Mouse (Mus musculus): ENCODE results near the gene Wrap73. TPM values are rescaled to one million over a fixed set of nuclear protein-coding genes. Genes with fewer than 3 reads are reported as not detected.

Gene Wrap73
- total RNA-seq, 4 experiments from 2014 or later, result 27.0 to 36.1 (median 31.0) TPM

- no peak for DNase-seq (ENCODE audit: low spot score in 2 of 2)
Measured at GRCm38 (mm10) chr4:154139671-154140181, 2.4 kb upstream of the Wrap73 start.

GRCm38 (mm10) chr4:154140182-154140212, 2.2 kb upstream of the Wrap73 start, which contains the start of gene Trp73:
TSS of gene Trp73 (minus strand) at chr4:154140208.
- no peak for DNase-seq (ENCODE audit: low spot score in 2 of 2)

GRCm38 (mm10) chr4:154140213-154141008, 1.8 kb upstream of the Wrap73 start:
- DNase-seq (ENCODE audit: low spot score in 2 of 2), result no peak

GRCm38 (mm10) chr4:154141009-154141867, 934 bp upstream of the Wrap73 start:
- DNase-seq (ENCODE audit: low spot score in 2 of 2), result no peak

GRCm38 (mm10) chr4:154144712-154145111, 2.5 kb downstream of the Wrap73 start:
- DNase-seq (ENCODE audit: low spot score in 2 of 2), result no peak

- no peak for DNase-seq (ENCODE audit: low spot score in 2 of 2)
Measured at GRCm38 (mm10) chr4:154146342-154146741, 4.2 kb downstream of the Wrap73 start.

GRCm38 (mm10) chr4:154154104-154154503, 11.9 kb downstream of the Wrap73 start:
- no peak for DNase-seq (ENCODE audit: low spot score in 2 of 2)

- DNase-seq (ENCODE audit: low spot score in 2 of 2), result no peak
Measured at GRCm38 (mm10) chr4:154156050-154156449, 13.9 kb downstream of the Wrap73 start.

- DNase-seq (ENCODE audit: low spot score in 2 of 2), result no peak
Measured at GRCm38 (mm10) chr4:154157970-154158662, 15.9 kb downstream of the Wrap73 start.

- DNase-seq (ENCODE audit: low spot score in 2 of 2), result peak; percentile 62 to 68
Measured at GRCm38 (mm10) chr4:154159002-154159401, 16.8 kb downstream of the Wrap73 start.

- no peak for DNase-seq (ENCODE audit: low spot score in 2 of 2)
Measured at GRCm38 (mm10) chr4:154159961-154160537, 17.9 kb downstream of the Wrap73 start.

GRCm38 (mm10) chr4:154160538-154161390, 18.6 kb downstream of the Wrap73 start, which contains the start of gene Tprgl:
TSS of gene Tprgl (minus strand) at chr4:154160666.
- DNase-seq (ENCODE audit: low spot score in 2 of 2), result peak; percentile 88 to 96

GRCm38 (mm10) chr4:154163296-154163695, 21.1 kb downstream of the Wrap73 start:
- no peak for DNase-seq (ENCODE audit: low spot score in 2 of 2)

- DNase-seq (ENCODE audit: low spot score in 2 of 2), result no peak
Measured at GRCm38 (mm10) chr4:154167053-154167452, 24.9 kb downstream of the Wrap73 start.

GRCm38 (mm10) chr4:154170021-154170420, 27.8 kb downstream of the Wrap73 start:
- no peak for DNase-seq (ENCODE audit: low spot score in 2 of 2)

- DNase-seq (ENCODE audit: low spot score in 2 of 2), result no peak
Measured at GRCm38 (mm10) chr4:154170506-154171150, 28.5 kb downstream of the Wrap73 start, which contains the start of gene Megf6. TSS of gene Megf6 (plus strand) at chr4:154170730.

GRCm38 (mm10) chr4:154171151-154171930, 29.2 kb downstream of the Wrap73 start:
- no peak for DNase-seq (ENCODE audit: low spot score in 2 of 2)

GRCm38 (mm10) chr4:154171931-154172604, 29.9 kb downstream of the Wrap73 start:
- no peak for DNase-seq (ENCODE audit: low spot score in 2 of 2)

GRCm38 (mm10) chr4:154177257-154177656, 35.1 kb downstream of the Wrap73 start:
- DNase-seq (ENCODE audit: low spot score in 2 of 2), result no peak

All from left cerebral cortex, adult 8-10 months (tissue).